Mouse (Mus musculus) cerebellum, postnatal 10 days (tissue): ENCODE data around the gene Astn1.
A peak's percentile ranks its signal among the peaks of the same experiment; 100 is the strongest.

Experiments used
- DNase-seq, 2 experiments: peaks; one replicate each; pipeline ENCODE4 v3.0.0; 2021; ENCODE audit warnings: mixed read lengths in 2 of 2

The Astn1 gene

DNA sequence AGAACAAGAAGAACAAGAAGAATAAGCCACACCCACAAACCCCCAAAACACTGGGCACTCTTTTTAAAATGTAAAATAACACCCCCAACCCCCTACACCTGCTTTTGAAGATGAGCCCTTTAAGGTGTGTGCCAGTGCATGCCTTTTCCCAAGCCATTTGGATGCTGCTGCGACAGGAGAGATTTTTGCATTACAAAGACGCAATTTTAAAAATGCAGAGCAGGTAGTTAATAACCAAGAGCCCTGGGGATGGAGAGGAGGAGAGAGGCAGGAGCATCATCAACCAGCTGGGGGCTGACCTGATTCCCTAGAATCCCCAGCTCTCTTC is at the start of gene Astn1:
Gene Astn1, plus strand, starts transcription at position 310 of the 328 bp plus-strand sequence.
- no peak for DNase-seq

DNA sequence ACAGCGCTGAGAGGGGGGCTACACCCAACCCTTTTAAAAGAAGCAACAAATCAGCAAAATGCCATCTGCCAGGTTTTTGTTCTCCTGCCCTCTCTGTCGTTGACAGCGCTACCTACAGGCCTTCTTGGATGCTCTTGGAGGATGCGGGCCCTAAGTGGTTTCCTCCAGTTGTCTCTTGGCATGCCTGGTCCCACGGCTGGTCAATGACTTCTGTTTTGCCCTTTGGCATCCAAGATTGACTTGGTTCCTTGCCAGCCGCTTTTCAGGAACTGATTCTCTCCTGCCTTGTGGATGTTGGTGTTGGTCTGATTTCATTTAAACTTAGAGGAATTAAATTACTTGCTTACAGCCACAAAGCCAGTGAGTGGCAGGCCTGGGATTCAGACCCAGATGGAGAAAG is 38.7 kb upstream of the Astn1 start:
- DNase-seq, result peak; percentile 80

DNA sequence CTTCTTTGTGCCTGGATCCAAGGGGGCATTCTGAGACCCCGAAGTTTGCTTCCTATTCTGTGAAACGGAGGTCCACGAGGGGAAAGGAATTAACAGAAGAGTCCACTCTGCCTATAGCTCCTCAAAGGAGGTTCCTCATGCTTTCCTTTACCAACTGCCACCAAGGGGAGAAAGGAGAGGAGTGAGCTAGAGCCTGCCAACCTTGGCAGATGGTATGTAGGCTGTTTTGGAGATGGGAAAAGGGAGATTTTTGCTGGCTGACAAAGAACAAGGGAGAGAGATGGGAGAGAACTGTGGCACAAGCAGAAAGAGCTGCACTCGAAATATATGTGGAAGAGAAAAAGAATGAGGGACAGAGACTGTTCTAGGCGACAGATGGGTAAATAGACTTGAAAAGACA is 33.9 kb upstream of the Astn1 start:
- DNase-seq, result peak; percentile 72 to 73

DNA sequence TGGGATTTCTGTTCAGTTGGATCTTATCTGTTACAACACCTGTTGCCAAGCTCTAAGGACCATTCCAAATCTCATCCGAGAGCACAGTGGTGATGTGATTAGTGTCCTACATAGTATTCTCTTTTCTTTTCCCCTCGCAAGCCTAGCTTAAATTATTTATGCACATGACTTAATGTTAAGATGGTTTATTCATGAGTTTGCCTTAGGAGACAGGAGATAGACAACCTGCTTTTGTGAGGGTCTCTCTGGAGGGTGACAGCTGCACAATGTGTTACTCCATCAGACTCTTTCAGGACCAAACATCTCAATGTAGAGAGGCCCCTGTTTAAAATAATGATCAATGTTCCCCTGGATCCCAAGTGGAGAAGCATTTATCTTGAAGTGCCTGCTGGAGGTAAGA is 33.2 kb upstream of the Astn1 start:
- no peak for DNase-seq

DNA sequence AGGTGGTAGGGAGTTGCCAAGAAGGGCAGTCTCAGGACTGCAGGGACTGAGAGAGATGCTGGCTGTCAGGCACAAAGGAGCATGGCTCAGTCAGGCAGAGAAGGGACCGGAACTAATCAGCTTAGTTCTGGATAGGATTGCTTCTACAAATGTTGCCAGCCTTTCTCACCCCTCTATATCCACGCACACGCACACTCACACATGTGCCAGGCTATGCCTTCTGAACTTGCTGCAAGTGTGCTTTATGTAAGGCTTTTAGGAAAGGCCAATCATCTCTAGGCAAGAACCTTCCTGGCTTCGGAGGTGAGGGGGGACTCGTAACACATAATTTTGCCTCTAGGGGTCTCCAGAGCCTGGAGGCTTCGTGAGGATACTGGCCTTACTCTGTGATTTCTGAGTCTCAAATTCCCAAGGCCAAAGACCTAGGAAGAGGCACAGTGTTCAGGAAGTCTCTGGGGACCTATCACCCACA is 18.8 kb upstream of the Astn1 start:
- DNase-seq, result peak; percentile 70 to 77

DNA sequence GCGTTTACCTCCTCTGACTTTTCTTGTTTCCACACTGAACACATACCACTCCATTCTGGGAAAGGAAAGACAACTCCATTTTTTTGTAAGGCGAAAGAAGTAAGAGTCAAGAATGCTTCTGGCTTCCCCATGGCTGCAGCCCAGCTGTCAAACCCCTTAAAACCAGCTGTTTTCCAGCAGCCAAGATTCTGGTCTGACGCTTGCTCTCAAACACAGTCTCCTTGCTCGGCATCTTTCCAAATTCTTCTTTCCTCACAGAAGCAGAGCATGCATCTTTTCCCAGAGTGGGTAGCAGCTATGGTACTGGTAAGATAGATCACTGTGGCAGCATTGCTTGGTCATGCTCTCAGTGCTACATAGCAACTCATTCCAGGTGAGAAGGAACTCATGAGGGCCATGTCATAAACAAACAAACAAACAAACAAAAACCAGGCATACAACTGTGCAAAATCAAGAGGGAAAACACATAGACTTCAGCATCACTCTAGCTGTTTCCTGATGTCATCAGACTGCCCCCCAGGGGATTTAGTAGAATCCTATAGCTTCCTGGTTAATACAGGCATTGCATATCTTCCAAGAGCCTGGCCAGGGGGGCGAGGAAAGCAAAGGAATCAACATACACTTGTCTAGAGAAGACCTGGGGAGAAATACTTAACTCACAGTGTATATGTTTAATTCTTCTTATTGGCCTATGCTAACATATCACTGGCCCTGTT is 8.3 kb upstream of the Astn1 start:
- DNase-seq, result peak in 1 of 2 experiments; percentile 25

DNA sequence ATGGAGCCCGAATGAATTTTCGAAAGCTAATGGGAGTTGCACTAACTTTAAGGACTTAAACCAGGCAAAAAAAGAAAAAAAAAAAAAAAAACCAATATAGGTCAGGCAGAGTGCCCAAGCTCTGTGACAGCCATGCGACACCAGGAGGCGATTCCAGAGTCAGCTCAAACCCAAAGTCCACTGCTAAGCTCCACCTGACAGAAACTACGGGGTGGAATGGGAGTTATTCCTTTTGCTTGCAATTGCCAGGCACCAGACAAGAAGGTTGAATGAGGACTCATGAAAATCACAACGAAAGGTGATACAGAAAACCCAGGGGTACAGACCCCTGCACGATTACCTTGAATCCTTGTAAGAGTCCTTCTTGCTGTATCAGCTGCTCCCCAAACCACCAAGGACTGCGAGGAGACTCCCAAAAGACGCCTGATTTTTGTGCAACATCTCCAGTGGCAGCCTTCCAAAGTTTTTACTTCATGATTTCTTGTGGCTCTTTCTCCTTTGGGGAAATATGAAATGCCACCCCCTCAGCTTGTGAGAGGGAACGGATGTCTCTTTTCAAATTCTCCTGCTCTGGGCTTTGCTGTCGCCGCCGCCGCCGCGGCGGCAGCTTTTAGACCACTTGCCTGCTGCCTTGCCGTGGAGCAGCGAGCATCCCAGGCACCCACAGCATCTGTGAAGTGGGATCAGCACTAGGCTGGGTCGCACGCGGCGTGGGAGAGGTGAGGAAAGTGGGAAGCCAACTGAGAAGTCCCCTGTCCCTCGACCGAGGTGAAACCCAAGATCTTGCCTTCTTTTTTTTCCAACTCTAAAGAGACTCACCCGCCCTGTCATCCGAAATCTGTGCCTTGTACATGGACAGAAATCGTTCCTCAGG is 6.7 kb upstream of the Astn1 start:
- peak; percentile 57 to 61 for DNase-seq

DNA sequence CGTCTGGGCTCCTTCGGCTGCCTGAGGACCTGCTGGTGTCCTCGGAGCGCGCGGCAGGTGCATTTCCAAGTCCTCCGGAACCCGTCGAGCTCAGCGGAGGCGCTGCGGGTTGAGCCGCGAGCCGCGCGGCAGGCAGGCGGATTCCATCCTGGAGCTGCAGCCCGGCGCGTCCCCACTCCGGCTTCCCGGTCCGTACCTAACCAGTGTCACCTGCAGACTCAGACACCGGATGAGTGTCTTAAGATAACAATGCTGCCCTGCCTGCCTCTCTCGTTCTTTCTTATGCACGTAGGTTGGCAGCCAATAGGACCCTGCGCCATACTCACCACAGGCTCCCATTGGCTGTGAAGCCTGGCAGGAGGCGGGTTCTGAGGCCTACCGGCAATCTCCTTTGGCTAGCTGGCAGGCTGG is 6.0 kb upstream of the Astn1 start, which contains the start of gene Brinp2:
Gene Brinp2, minus strand, starts transcription at position 276 of the 411 bp plus-strand sequence.
- peak; percentile 96 to 97 for DNase-seq

DNA sequence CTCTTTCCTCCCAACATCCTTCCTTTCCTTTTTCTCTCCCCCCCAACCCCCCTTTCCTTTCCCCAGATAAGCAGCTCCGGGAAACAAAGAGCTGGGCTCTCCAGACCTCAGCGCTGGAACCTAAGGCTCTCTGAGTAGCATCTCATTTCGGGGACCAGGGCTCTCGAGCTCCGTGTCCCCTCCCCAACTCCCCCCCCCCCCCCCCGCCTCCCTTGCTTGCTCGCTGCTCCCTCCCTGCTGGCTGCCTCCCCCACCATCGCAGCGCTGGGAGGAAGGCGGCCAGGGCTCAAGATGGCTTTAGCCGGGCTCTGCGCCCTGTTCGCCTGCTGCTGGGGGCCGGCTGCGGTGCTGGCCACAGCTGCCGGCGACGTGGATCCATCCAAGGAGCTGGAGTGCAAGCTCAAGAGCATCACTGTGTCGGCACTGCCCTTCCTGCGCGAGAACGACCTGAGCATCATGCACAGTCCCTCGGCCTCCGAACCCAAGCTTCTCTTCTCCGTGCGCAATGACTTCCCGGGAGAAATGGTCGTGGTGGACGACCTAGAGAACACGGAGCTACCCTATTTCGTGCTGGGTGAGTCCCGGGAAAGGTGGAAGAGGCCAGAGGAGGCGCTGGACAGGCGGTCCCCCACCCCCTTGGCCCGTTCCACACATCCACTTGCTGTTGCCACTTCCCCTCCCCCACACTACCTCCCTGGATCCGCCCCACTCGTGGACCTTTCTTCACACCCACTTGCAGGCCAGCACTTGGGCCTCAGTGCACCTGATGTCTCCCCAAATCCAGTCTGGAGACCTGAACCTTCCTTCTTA is 424 bp downstream of the Astn1 start:
- peak; percentile 83 to 84 for DNase-seq

DNA sequence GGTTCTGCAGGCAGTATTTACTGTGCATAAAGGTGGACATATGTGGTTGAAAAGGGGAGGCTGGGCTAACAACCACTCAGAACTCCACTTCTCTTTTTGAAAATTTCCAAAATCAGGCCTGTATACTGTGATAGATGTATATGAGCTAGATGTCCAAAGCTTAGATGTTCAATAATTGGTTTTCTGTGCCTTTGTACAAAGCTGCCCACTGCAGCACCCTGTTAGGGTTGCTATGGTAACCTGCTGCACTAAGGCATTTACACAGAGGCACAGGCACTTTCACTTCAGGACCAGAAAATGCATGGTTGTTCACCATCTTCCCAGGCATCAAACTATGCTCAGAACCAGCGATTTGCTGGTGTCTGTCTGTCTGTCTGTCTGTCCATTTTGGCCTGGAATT is 2.4 kb downstream of the Astn1 start:
- DNase-seq, result peak; percentile 26 to 41

DNA sequence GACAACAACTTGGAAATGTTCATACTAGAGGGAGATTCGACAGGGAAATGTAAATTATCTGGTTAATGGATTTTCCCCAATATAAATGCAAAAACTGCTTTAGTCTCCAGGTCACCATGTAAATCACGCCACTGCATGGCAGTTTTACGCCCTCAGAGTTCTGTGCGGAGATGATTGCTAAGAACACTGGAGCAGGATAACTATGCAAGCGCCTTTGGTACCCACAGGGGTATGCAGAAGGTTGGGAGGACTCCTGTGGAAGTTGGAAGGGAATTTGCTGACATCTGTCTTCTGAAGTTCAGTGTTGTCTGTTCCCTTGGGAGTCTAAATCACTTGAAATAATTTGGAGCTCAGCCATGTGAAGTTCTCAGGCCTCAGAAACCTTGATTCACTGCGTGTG is 20.2 kb downstream of the Astn1 start:
- DNase-seq, result peak in 1 of 2 experiments; percentile 15

DNA sequence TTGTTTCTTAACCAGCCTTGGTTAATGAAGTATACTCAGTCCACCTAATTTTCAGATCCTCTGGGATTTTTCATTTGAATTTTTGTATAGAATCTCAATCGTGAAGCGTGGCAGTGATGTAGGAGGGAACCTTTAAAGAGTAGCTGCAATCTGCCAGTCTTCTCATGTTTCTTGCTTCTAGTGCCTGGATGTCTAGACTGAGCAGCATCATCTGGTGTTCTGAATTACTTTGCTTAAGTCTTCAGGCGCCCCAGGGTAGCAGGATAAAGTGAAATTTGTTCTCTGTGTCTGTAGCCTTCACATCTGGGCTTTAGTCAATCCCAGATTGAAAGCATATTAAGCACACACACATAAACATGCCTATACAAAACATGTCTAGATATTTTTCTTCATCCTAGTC is 21.1 kb downstream of the Astn1 start:
- DNase-seq, result no peak

DNA sequence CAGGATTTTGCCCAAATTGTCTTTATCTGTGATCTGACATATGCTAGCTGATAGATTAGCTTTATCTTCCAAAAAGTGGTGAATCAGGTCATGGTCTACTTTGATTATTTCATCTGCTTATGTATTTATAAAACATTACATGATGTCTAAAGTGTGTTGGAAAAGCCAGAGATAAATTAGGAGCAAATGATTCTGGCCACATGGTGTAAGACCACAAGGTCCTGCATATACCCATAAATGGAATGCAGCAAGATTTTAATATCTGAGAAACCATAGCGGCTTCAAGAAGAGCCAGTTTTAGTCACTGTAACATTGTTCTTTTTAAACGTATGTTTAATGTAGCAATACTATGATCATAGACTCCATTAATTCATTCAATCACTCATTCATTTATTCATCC is 23.2 kb downstream of the Astn1 start:
- DNase-seq, result no peak

DNA sequence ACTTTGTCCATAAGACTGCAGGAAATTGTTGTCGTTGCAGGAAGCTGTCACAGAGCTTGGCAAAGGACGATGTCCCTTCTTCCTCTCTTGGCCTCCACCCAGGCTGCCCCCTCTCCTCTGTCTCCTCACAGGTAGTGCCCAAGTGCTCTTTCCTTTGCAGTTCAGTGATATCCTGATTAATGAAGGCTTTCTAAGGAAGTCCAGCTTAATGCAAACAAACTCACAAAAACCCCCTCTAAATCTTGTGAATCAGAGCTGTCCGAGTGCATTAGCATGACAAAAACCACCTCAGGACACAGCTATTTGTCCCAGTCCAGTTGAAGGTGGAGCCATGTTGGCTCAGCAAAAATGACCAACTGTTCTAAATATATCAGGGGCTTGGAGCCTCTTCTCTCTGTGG is 24.7 kb downstream of the Astn1 start:
- DNase-seq, result peak; percentile 53 to 60

DNA sequence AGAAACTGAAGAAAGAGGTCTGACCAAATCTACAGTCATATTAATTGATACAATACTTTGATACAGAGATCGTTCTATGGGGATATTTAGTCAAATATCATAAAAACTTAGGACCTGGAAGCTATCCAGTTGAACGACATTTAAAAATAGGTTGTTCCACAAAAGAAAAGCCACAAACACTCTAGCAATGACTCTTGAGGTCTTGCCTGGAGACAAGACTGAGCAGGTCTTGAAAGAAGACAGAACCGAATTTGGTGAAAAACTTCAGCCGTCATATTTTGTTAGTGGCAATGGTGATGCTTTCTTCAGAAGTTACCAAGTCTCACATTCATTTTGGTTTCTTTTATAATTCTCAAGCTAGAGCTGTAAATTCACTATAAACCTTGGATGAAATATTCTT is 26.9 kb downstream of the Astn1 start:
- no peak for DNase-seq

DNA sequence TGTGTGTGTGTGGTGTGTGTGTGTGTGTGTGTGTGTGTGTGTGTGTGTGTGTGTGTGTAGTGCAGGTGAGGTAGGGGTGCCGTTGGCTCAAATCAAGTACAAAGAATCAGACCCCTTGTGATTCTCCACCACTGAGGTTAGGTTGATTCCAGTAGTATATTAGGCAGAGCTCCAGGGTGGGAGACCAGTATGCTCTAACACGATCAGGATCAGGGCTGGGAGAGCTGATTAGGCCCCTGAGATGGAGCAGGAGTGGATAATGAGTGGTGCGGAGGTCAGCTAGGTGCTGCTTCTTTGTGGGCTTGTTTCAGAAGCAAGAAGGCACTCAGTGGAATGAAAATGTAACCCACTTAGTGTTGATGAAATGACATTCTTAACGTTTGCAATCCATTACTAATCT is 28.6 kb downstream of the Astn1 start:
- DNase-seq, result no peak

DNA sequence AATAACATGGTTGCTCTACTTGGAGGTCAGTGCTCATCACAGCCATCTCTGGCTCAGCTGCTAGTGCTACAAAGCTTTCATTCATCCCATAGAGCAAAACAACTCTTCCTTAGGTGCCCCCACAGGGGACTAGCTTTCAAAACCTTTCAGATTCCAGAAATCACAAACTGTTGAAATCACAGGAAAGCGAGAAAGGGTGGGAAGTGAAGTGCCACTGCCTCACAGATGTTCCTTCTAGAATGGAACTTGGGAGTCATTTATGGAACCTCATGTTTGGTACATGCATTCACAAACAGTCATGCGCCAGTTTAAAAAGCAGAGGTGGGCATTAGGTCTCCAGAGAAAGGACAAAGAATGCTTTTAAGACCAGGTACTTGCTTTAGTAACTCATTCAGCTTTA is 35.0 kb downstream of the Astn1 start:
- DNase-seq, result no peak

DNA sequence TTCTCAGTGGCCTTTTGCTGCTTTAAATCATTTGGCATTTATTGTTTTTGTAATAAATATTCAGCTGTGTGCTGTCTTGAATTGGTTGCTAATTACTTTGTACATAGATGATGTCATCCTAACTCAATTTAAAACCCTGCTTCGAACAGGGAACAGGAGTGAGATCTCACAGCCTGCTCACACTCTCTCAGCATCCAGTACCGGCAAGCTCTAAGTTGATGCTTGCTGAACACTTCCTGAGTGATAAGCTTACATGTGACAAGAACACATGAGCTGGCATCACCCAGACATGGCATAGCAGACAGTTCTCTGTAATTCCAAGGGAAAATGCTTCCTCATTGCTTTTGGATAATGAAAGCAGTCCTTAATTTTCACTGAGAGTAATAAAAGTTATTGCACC is 38.8 kb downstream of the Astn1 start:
- no peak for DNase-seq

DNA sequence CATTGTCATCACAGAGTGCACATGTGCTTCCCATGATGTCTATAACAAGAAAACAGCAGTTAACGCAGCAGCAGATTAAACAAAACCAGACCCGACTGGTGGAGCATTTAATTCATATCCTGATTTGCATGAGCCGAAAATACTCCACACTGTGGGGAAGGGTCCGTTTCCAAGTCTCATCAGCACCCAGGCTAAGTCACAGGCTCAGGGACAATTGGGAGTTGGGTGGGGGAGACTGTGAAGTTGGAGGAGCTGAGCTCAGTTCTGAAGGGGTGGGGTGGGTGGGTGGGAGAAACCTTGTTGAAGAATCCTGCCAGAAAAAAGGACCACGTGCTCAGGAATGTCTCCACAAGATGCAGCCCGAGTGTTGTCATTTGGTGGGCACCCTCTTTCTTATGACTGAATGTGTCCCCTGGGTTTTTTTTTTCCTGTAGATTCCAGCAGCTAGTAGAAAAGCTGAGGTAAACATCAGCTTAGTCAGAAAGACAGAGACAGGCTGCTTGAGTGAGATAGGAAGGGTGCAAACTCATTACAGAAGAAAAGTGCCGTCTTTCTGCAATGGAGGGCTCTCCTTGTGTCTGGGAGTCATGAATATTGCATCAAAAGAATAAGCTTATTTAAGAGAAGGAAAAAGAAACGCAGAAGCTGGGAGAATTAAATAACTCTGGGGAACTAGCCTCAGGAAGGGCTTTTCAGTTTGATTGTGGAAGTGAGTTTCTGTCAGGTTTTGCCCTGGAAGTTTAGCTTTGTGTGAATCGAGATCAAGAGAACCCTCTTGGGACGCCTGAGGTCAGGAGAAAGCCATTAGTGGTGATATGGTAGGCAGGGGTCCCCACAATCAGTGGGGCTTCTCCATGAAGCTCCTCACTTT is 44.1 kb downstream of the Astn1 start:
- no peak for DNase-seq

DNA sequence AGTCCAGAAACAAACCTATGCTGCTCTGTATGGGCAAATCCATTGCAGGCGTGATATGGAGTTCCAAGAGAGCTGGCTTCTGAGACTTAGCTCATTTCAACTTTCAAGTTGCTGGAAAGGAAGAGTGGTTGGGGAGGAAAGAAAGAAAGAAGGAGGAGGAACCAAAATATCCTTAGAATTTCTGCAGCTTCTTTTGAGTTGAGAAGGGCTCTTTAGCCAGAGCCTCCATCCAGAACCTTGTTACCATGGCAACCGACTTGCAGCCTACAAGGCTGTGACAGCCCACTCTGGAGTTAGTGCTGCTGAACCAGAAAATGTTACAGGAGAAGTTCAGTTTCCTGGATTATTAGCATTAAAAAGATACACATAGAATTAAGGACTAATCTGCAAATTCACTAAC is 46.1 kb downstream of the Astn1 start:
- peak; percentile 52 to 77 for DNase-seq

DNA sequence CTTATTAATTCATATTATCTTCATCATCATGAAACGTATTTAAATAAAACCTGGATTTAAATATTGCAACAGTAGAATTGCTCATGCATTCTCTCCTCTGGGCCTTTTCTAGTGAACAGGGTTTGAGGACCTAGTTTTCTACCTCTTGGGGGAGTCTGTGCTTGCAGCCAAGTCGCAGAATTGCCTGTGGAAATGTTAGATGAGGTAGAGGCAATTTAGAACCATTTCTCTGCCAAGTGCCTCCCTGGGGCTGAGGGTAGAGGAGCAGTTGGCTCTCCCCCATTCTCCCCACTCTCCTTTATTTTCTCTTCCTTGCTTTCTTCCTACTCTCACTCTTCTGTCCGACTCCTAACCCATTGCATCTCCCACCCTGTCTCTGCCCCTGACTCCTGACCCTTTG is 49.1 kb downstream of the Astn1 start:
- peak in 1 of 2 experiments; percentile 39 for DNase-seq

DNA sequence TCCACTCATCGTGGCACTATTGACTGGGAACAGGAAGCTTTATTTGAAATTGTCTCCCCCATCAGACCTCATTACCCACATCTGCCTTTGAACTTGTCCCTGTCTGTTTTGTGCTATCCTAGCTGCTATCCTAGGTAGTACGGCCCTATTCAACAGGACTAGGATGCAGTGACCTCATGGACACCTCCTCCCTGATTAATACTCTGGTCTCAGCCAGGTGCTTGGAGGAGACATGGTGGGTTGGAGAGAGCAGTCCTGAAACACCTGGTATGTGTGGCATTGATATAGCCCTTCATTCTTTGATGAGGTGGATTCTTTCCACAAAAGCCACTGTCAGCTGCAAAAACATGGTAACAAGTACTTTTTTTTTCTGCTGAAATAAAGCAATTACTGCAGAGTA is 52.1 kb downstream of the Astn1 start:
- DNase-seq, result no peak
